Mouse (Mus musculus) adrenal gland, postnatal 14 days (tissue): ENCODE measurements around the gene Myh10. TPM values are rescaled to one million over a fixed set of nuclear protein-coding genes. Genes with fewer than 3 reads are reported as not detected.

Experiments
- DNase-seq: peaks from one replicate; pipeline ENCODE4 v3.0.0; 2021; ENCODE audit warnings: mixed read lengths
- long read RNA-seq, 2 experiments: library from polyadenylated mRNA; stranded (forward); transcript quantifications; one replicate each; pipeline ENCODE4 v2.0.0; 2021
- total RNA-seq: library from RNA; stranded (reverse); gene quantifications from 2 replicates; pipeline ENCODE4 v1.2.3, GENCODE M21; 2021

Myh10 gene
- 34.4 and 36.0 TPM in 2 replicates for total RNA-seq
- long read RNA-seq, experiment 1, full-length matches to known transcripts, result 2 of 9 reads
- long read RNA-seq, experiment 1, partial matches to known transcripts, result 4 of 9 reads
- long read RNA-seq, experiment 1, other reads (novel, unspliced or antisense), result 3 of 9 reads
- long read RNA-seq, experiment 2, full-length matches to known transcripts, result 1 of 3 reads
- long read RNA-seq, experiment 2, partial matches to known transcripts, result 2 of 3 reads
- long read RNA-seq, experiment 2, other reads (novel, unspliced or antisense), result 0 of 3 reads

- peak; percentile 99 for DNase-seq
Measured at GRCm38 (mm10) chr11:68691321-68692009, at the start of gene Myh10. Gene Myh10, plus strand, starts transcription at chr11:68691559.

- DNase-seq, result no peak
Measured at GRCm38 (mm10) chr11:68644781-68645180, 46.6 kb upstream of the Myh10 start.

DNA sequence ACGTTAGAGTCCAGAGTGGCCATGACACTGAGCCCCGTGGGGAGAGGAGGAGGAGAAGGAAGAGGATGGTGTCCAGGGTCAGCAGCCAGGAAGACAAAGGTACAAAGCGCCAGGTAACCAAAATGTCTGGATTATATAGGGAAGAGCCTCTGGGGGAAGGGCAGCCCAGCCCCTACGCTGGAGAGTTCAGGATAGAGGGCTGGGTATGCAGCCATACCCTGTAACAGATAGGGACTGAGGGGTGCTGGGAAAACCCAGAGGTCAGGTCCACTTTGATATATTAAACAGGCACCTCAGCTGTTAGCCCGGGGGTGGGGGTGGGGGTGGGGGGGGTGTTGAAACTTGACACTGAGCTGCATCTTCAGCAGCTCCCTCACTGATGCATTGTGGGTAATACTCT lies 43.6 kb upstream of the Myh10 start:
- DNase-seq, result no peak

GRCm38 (mm10) chr11:68648385-68649148 lies 42.8 kb upstream of the Myh10 start:
- no peak for DNase-seq

GRCm38 (mm10) chr11:68651518-68651917 lies 39.8 kb upstream of the Myh10 start:
- DNase-seq, result no peak

DNA sequence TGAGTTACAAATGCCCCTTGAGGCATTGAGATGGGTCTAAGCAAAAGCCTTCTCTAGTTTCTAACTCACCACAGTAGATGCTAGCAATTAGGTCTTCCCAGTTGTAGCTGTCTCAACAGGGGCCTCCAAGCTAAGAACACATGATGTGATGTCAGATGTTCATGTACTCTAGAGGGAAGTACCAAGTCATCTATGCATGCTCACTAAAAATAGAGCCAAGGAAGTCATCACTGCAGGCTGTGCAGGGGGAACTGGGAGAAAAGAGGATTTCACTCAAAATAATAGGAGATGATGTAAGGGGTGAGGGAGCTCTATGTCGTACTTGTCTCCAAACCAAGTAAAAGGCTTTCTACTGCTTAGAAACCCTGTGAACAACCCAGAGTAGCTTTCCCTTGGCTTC lies 35.8 kb upstream of the Myh10 start:
- no peak for DNase-seq

- no peak for DNase-seq
Measured at GRCm38 (mm10) chr11:68656887-68657685, 34.3 kb upstream of the Myh10 start.

GRCm38 (mm10) chr11:68657811-68658210 lies 33.5 kb upstream of the Myh10 start:
- peak; percentile 66 for DNase-seq

DNA sequence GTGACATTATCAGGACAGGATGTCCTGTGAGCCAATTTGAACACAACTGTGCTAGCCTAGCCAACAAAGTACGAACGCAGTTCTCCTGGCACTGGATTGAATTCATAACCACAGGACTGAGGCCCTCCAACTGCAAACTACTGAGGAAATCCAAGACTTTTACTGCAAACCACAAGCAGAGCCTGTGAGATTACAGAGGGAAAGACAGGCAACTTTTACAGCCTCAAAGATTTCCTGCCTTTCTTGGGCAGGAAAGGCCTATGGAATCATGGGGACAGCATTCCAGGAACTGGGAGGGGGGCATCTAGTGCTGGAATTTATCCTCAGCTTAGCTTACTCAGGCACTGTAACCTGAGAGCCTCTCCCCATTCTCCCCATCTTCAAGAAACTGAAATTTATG lies 26.0 kb upstream of the Myh10 start:
- no peak for DNase-seq

- DNase-seq, result no peak
Measured at GRCm38 (mm10) chr11:68666210-68666609, 25.1 kb upstream of the Myh10 start.

GRCm38 (mm10) chr11:68672270-68672970 lies 18.9 kb upstream of the Myh10 start:
- peak; percentile 67 for DNase-seq

DNA sequence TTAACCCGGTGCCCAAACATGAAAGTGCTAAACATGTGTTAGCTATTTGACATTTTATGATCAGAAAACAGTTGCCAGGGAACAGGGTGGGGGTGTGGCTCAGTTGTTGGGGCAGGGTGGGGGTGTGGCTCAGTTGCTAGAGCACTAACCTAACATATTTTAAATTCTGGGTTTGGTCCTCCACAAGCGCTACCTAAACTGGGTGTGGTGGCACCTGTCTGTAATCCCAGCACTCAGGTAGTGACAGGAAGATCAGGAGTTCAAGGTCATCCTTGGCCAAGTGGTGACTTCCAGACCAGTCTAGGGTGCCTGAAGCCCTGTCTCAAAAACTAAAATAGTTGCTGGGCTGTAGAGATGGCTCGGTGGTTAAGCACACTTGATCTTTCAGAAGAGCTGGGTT lies 17.3 kb upstream of the Myh10 start:
- no peak for DNase-seq

GRCm38 (mm10) chr11:68674643-68675042 lies 16.7 kb upstream of the Myh10 start:
- no peak for DNase-seq

GRCm38 (mm10) chr11:68675274-68675673 lies 16.1 kb upstream of the Myh10 start:
- DNase-seq, result no peak

DNA sequence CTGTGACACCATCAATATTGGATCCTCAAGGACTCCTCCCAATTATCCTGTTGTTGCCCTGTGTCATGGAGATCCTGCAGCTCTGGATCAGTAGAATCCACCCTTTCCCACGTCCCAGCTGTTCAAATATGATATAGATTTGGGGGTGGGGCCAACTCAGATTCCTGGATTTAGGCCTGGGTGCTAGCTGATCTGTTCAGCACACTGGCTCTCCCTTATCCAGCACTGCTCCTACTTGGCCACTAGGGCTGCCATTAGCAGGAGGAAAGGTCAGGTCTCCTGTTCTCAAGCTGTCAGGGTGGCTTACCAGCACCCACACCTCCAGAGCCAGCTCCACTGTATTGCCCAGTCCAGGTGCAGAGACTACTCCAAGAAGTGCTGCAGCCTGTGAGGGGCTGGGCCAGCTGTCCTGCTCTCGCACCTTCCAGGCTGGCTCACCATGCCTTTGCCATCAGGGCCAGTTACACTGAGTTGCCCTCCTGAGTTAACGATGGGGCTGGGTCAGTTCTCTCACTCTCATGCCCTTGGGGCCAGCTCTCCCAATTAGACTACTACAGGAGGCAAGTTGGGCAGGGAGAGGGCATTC lies 10.0 kb upstream of the Myh10 start:
- DNase-seq, result no peak

DNA sequence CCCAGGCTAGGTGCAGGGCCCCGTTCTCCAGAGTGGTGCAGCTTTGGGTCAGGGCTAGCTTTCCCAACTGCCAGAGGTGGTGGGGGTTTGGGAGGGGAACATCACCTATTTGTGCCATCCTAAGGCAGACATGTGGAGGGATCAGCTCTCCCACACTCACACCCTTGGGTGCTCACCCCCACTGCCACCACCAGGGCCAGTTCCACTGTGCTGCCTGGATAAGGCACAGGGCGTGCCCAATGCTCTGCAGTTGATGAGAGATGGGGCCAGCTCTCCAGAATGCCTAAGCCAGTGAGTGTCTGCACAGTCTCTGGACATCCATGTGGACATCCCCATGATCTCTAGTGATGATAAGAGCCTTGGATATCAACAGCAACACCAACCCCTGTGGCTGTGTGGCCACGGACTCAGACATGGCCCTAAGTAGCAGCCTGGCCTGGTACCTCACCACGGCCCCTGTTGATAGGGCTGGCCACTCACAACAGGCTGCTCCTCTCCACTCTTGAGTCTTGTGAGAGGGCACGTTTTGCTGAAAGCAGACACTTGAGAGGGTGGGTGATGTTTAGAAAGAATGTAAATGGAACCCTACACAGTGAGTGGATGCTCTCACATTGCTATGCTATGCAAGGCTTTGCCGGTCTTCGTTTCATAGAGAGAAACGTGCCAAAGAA lies 9.1 kb upstream of the Myh10 start:
- no peak for DNase-seq

DNA sequence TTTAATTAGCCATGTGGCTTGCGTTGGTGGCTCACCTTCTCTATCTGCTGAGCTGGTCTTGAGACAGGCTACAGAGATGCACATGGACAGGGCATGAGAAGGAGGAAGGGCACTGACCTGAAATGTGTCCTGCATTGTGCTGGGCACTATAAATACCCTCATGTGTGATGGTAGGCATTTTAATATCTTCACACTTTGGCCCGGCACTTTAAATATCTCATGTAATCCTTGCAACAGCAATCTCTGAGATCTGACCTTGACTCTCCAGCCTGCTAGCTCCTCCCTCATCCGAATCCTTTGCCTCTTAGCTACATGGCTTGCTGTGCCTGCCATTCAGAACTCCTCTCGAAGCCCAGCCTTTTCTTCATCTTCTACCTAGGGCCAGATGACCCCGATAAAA lies 5.4 kb upstream of the Myh10 start:
- DNase-seq, result no peak

DNA sequence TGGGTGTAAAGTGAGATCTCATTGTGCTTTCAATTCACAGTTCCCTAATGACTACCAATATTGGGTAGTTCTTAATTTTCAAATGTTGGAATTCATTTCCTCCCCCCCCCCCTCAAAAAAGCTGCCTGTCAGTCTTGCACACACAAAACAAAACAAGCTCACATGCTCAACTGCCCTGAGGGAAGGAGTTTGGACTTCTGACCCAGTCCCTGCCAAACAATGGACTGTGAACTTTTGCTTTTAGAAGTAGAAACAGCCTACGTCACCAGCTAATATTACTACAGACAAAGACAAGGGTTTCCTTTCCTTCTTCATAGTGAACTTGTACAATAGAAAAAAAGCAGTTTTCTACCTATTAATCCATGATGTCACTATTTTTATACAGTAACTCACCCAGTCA lies 2.1 kb upstream of the Myh10 start:
- DNase-seq, result no peak

DNA sequence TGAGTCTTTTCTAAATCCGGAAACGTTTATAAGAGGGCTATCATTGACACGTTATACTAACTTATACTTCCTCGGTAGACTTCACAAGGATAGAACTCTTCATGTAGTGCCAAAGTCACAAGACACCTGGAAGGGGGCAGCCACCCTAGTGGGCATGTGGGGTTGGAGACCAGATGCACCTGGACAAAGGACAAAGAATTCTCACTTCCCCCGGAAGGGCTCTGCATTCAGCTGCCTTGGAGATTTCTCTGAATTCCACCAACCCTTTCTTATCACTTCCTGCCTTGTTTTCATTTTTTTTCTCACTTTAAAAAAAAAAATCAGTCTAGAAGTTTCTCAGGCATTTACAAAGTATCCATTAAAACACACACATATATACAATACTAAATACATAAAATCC lies 894 bp upstream of the Myh10 start:
- no peak for DNase-seq

GRCm38 (mm10) chr11:68692010-68692692 lies 792 bp downstream of the Myh10 start:
- no peak for DNase-seq
